Mouse (Mus musculus): Measurements from ENCODE around the gene Olfr860.
"Not testable (repeated sequence)": the region's sequence is repeated elsewhere in the genome, so short reads cannot be mapped to it uniquely, and the experiment has no call there.

The Olfr860 gene

DNA sequence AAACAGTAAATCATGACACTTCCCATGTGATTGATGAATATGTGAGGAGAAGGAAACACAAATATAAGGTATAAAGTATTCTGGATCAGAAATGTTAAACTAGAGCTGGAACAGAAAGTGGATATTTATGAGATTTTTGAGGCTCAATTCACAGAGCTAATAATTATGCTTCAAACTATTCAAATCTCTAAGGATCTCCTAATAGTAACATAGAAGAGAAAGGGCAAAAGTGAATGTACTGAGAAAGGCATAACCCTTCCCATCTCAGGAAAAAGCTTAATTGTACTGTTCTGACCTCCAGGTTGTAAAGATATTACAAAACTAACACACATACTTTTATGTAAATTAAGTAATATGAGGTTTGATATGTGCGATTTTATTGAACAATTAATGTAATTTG lies at the start of gene Olfr860:
Gene Olfr860 (minus strand): TSS at position 101 of the 400 bp plus-strand sequence.
- DNase-seq = no peak

DNA sequence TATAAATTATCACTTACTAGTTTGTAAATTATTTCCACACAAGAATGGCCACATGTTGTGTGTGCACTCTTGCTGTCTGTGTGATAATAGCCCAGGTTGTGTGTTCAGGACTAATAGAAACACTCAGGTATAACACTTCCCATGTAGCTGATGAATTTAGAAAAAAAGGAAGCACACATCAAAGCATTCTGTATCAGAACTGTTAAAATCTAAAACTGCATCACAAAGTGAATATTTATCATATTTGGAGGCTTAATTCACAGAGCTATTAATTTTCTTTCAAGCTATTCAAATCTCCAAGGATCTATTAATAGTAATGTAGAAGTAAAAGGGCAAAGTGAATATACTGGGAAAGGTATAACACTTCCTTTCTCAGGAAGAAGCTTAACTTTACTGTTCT lies 38.4 kb upstream of the Olfr860 start, which contains the start of gene Olfr862:
Gene Olfr862 (minus strand): TSS at position 101 of the 400 bp plus-strand sequence.
- DNase-seq = no peak

DNA sequence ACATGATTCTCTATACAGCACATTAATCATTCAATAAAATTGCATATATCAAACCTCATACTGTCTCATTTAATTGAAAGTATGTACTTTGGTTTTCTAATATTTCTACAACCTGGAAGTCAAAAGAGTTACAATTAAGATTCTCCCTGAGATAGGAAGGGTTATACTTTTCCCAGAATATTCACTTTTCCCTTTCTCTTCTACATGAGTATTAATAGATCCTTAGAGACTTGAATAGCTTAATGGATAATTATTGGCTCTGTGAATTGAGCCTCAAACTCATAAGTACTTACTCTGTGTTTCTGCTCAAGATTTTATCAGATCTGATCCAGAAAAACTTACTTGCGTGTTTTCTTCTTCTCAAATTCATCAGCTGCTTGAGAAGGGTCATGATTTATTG lies 44.9 kb downstream of the Olfr860 start, which contains the start of gene Olfr859:
Gene Olfr859 (plus strand): TSS at position 301 of the 400 bp plus-strand sequence.
- DNase-seq = not testable (repeated sequence)

DNA sequence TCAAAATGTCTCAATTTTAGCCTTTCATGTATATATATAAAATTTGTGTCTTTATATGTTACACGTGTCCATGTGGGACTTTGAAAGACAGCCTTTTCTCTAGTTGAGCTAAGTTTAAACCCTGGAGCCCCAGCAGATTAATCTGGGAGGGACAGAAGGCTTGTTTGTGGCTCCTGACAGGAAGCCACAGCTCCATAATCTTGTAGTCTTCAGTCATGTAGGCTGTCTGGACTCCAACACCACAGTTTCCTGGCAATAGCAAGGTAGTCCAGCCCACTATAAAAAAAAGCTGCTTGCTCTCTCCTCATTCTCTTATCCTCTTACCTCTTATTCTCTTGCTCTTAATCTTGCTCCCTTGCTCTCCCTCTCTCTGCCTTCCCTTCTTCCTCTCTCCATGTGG lies 46.5 kb downstream of the Olfr860 start:
- no peak for DNase-seq
